Mouse (Mus musculus) heart, postnatal 25 days (tissue): ENCODE measurements around the gene Myo1d. TPM values are rescaled to one million over a fixed set of nuclear protein-coding genes. Genes with fewer than 3 reads are reported as not detected.
A peak's percentile ranks its signal among the peaks of the same experiment; 100 is the strongest.

Experiments used
- DNase-seq: peaks from one replicate; pipeline ENCODE4 v3.0.0; 2022; ENCODE audit warnings: low spot score
- intact Hi-C: fragments of 180-260 bp; cut with DNase I; formaldehyde crosslinking; loops from one replicate; pipeline ENCODE4 v1.15.1; 2025
- total RNA-seq, 2 experiments: library from RNA; stranded (reverse); gene quantifications; 2 replicates each; pipeline ENCODE4 v1.2.3; 2021

Gene Myo1d
- total RNA-seq, 2 experiments from 2014 or later: 8.7 to 10.9 TPM

GRCm38 (mm10) chr11:80743823-80744410 is 35.9 kb downstream of the Myo1d start:
- DNase-seq: no peak
- intact Hi-C loops: no loop called here

DNA sequence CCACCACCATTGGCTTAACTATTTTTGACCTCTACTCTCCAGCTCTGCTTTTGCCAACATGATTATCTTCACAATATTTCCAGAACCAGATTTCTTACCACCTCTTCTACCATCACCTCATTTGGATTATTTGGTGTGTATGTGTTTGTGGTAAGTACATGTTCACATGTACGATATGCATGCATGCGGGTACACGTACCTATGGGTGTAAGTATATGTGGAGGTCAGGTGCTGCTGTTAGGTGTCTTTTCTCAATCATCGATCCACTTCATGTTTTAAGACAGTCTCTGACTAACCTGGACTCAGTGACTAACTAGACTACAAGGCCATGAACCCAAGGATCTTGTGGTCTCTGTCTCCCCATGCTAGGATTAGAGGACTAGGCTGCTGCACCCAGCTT is 37.4 kb downstream of the Myo1d start:
- intact Hi-C loops: no loop called here
- DNase-seq: no peak

DNA sequence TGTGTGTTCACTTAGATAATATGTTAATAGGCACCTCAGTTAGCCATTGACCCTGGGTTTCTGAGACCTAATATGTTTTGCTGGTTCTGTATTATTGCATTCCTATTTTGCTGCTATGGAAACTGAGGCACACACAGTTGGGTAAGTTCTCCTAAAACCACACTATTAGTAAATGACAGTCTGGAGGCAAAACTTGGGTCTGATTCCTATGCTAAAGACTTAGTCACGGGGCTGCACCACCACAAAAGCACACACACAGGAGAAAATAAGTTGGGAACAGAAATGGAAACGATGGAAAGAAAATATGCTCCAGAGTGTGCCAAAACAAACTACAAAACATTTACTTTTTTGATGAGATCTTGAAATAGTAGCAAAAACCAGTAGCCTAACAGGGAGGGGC is 45.1 kb downstream of the Myo1d start:
- DNase-seq: no peak
- intact Hi-C loops: no loop called here

DNA sequence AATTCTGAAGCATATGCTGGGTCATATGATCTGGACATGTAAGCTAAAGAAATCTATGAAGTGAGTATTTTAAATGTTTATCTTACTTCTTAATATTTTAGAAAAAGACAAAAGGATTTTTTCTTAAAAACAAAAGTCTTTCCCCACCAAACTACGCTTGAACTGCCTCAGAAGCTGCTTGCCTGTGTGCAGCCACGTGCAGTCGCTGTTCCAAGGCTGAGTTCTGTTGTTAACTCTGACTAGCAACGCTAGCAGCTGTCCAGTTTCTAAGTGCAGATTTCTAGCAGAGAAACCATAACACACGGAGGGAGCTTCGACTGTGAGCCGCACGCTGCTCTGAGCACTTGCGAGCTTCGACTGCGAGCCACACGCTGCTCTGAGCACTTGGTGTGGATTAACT is 55.1 kb downstream of the Myo1d start:
- DNase-seq: no peak
- intact Hi-C loops: no loop called here

GRCm38 (mm10) chr11:80723406-80724047 is 56.3 kb downstream of the Myo1d start:
- DNase-seq: no peak
- intact Hi-C loops: no loop called here

DNA sequence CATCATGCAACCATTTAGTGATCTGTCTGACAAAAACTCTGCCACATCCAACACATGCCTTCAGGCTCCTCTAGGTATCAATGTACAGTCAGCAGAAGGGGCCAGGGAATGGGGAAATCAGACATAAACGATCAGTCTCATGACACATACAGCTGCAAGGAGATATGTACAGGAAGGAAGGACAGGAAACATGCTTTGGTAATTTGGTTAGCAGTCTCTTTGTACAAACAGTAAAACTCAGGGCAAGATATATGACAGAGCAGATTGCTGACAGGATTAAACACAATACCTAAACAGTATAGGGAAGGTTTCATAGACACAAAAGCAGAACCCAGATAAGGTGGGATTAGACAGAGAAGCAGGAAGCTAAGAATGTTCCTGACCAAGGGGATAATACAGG is 60.8 kb downstream of the Myo1d start:
- DNase-seq: no peak
- intact Hi-C loops: no loop called here

- no peak for DNase-seq
- intact Hi-C loops: no loop called here
Observed at GRCm38 (mm10) chr11:80718036-80718435, 61.8 kb downstream of the Myo1d start.

DNA sequence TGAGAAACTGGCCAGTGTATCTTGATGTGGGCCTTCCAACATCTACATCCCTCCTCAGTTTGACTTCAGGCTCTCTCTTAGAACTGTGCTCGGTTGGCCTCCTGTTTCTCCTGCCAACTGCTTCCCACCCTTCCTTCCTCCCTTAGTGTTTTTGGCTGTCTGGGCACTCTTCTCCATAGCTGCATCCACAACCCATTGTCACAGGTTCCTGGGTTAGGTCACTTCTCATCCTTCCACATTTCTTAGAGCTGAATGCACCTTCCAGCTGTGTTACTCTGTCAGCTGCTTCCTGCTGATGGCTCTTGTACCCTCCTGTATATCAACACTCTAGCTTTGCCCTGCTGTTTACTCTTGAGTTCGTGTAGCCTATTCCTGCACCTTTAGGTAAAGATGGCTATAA is 64.7 kb downstream of the Myo1d start:
- intact Hi-C loops: no loop called here
- DNase-seq: peak; percentile 44

DNA sequence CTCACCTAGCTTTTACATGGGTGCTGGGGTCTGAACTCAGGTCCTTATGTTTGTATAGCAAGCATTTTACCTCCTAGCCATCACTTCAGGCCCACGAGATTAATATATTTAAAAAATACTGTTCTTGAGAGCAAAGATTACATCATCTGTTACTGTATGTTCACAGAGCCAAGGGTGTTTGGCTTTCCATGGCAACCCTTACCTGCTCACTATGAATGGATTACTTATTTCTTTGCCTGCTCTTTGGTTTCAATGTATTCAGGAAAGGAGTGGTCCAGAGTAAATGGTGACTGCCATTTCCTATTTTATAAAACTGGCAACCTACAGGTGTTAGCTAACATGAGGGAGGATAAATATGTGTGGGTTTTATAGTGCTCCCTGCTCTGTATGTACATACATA is 66.1 kb downstream of the Myo1d start:
- DNase-seq: no peak
- intact Hi-C loops: no loop called here

DNA sequence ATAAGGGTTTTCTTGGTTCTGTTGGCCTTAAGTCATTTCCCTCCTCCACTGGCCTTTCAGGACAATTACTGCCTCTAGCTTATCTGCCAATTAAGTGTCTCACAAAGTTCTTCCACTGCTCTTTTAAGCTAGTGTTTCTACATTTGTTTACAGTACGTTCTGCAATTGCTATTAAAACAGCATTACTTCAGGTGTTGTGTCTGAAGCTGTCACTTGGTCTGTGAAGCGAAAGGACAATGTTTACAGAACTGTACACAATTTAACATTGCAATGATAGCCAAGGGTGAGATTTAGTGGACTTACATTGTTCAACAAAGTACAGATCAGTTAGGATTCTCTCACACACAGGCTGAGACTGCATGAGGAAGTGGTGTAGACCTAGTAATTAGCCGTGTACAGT is 67.6 kb downstream of the Myo1d start:
- intact Hi-C loops: no loop called here
- no peak for DNase-seq

GRCm38 (mm10) chr11:80711336-80711735 is 68.5 kb downstream of the Myo1d start:
- intact Hi-C loops: no loop called here
- DNase-seq: peak; percentile 57

GRCm38 (mm10) chr11:80700611-80701010 is 79.2 kb downstream of the Myo1d start:
- intact Hi-C loops: no loop called here
- no peak for DNase-seq

DNA sequence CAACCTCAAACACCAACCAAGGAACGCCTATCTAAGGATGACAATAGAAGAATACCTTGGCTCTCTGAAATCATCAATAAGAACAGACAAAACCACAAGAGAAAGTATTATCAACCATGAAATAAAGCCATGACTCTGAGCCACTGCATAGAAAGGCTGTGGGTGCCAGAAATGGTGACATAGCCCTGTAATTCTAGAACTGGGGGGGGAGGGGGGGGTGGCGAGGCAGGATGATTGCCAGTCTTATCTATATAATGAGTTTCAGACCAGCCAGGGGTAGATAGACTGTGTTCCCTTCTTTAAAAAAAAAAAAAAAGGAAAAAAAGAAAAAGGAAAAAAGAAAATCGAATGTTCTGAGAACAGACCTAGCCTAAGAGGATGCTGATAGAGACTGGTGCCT is 81.1 kb downstream of the Myo1d start:
- DNase-seq: no peak
- intact Hi-C loops: loop anchor here (5.0 kb wide), 2 partner anchors 154 to 174 kb away; no protein-coding TSS in a partner anchor

- intact Hi-C loops: loop anchor here (1.0 to 5.0 kb wide), 4 partner anchors 85 to 176 kb away; no protein-coding TSS in a partner anchor
- no peak for DNase-seq
Observed at GRCm38 (mm10) chr11:80696350-80696749, 83.5 kb downstream of the Myo1d start.

GRCm38 (mm10) chr11:80684603-80685002 is 95.2 kb downstream of the Myo1d start:
- intact Hi-C loops: no loop called here
- DNase-seq: no peak

GRCm38 (mm10) chr11:80682745-80683144 is 97.1 kb downstream of the Myo1d start:
- no peak for DNase-seq
- intact Hi-C loops: no loop called here

GRCm38 (mm10) chr11:80673013-80673412 is 106.8 kb downstream of the Myo1d start:
- DNase-seq: no peak
- intact Hi-C loops: no loop called here

DNA sequence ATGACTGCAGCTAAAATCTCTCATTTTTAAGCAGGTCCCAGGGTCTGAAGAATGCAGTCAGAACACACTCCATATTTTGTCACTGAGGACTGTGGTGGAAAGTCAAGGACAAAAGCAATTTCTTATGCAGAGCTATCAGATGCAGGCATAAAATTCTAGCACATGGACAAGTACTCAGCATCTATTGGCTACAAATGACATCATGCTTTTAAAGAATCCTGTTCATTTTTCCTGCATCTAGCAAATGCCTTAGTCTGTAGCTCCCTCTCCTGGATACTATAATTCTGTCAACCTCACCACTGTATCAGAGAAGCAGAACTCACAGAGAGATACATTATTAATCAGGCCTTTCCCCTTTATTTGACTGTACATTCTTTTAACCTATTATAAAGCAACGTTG is 109.4 kb downstream of the Myo1d start:
- DNase-seq: no peak
- intact Hi-C loops: loop anchor here (1.0 to 2.0 kb wide), 2 partner anchors 193 to 242 kb away; partner anchors contain the start of genes Cdk5r1 and Psmd11

DNA sequence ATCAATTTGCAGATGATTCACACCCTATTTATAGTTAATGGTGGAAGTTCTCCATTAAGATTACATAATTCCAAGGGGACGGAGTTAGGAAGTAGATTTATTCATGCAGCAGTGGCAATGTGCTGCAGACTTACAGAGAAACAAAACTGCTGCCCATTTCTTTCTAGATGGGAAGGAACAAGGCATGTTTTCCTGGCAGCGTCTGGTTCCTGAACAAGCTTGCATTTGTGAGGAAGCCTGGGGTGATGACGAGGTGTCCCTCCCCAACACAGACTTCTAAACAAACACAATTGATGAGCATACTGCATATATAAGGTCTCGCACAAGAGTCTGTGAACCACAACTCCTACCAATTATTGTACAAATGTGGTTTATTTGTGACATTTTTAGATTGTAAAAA is 109.9 kb downstream of the Myo1d start:
- intact Hi-C loops: loop anchor here (1.0 to 2.0 kb wide), 2 partner anchors 193 to 241 kb away; partner anchors contain the start of genes Cdk5r1 and Psmd11
- DNase-seq: no peak

DNA sequence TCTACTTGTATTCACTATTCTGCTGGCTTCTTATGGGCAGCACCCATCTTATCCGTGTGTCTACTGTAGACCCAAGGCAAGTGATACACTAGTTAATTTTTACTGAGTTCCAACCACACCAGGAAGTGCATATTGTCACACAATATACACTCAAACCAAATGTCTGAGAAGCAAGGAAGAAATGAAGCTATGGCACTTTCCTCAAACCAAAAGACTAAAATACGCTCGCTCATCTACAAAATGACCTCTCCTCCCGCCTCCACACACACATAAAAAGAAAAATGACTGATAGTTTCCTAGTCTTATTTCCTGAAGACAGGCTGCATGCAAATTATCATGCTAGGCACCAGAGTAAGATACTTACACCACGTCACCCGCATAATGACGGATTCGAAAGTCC is 113.6 kb downstream of the Myo1d start:
- intact Hi-C loops: no loop called here

GRCm38 (mm10) chr11:80664261-80664660 is 115.6 kb downstream of the Myo1d start:
- no peak for DNase-seq
- intact Hi-C loops: loop anchor here (5.0 kb wide), 1 partner anchor 47 kb away; no protein-coding TSS in a partner anchor

More for the DNA sequence above, 113.6 kb downstream of the Myo1d start:
- no peak for DNase-seq

DNA sequence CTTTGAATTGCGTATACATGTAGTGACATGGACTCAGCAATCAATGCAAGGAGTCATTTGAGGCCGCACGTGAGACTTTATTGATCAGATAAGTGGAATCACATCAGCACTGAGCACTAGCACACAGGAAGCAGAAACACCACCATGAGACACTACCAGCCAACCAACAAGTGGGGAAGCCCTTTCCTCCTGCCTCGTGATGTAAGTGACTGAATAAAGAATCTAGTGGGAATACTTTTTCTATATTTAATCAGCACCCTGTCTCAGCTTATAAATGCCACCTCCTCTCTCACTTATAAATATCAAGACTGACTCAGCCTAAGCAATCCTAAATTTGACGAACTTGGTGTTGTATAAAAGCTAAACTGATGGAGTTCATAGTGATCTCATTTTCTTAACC is 134.7 kb downstream of the Myo1d start:
- DNase-seq: no peak
- intact Hi-C loops: no loop called here
